Mouse (Mus musculus) liver, embryonic 16.5 days (tissue): ENCODE measurements at regions not wholly inside any gene's neighbourhood (a gene's known extent, or its start where the extent isn't known, plus 50 kb on each side); places are given as distances from the start of the nearest gene placed in this dataset.

Source experiments
- ATAC-seq: fragments of 200-750 bp; cut with Nextera tagmentation; 2 replicates; pipeline ENCODE4 v1.8.0; 2017; ENCODE audit warnings: low read depth, mild to moderate bottlenecking, moderate number of reproducible peaks, moderate library complexity
- H3K27ac ChIP-seq: fragments of 300-500 bp; sonication (generic); 2 replicates; pipeline ENCODE4 v1.5.1; 2014; ENCODE audit warnings: mild to moderate bottlenecking, low read length
- H3K27me3 ChIP-seq: fragments of 300-500 bp; sonication (generic); 2 replicates; pipeline ENCODE4 v1.6.1; 2014; ENCODE audit warnings: low read depth, low read length, mixed read lengths; ENCODE audit not compliant: control insufficient read depth, insufficient read depth
- H3K36me3 ChIP-seq: fragments of 300-500 bp; sonication (generic); 2 replicates; pipeline ENCODE4 v1.6.1; 2014; ENCODE audit warnings: mild to moderate bottlenecking; ENCODE audit not compliant: control insufficient read depth, insufficient read depth
- H3K4me1 ChIP-seq: fragments of 300-500 bp; sonication (generic); 2 replicates; pipeline ENCODE4 v1.6.1; 2014; ENCODE audit warnings: low read depth, low read length, mixed read lengths; ENCODE audit not compliant: control insufficient read depth
- H3K4me2 ChIP-seq: fragments of 300-500 bp; sonication (generic); 2 replicates; pipeline ENCODE4 v1.6.1; 2014; ENCODE audit warnings: low read depth, low read length, mixed read lengths
- H3K4me3 ChIP-seq: fragments of 300-500 bp; sonication (generic); 2 replicates; pipeline ENCODE4 v1.5.1; 2014; ENCODE audit warnings: low read depth, mild to moderate bottlenecking, low read length
- H3K9ac ChIP-seq: fragments of 300-500 bp; sonication (generic); 2 replicates; pipeline ENCODE4 v1.6.1; 2014; ENCODE audit warnings: low read depth, low read length
- H3K9me3 ChIP-seq: fragments of 300-500 bp; sonication (generic); replicated peaks from 2 replicates; pipeline ENCODE4 v1.6.1; 2016; ENCODE audit warnings: low read length; ENCODE audit not compliant: control insufficient read depth
- WGBS: fragments of 180-500 bp; shearing (Covaris S2); extraction: QIAGEN DNeasy Blood & Tissue Kit; methylation state at CpG from one replicate; pipeline ENCODE4 v1.1.7; 2014; ENCODE audit not compliant: insufficient replicate concordance; 5-methylcytosine and 5-hydroxymethylcytosine counted together

DNA sequence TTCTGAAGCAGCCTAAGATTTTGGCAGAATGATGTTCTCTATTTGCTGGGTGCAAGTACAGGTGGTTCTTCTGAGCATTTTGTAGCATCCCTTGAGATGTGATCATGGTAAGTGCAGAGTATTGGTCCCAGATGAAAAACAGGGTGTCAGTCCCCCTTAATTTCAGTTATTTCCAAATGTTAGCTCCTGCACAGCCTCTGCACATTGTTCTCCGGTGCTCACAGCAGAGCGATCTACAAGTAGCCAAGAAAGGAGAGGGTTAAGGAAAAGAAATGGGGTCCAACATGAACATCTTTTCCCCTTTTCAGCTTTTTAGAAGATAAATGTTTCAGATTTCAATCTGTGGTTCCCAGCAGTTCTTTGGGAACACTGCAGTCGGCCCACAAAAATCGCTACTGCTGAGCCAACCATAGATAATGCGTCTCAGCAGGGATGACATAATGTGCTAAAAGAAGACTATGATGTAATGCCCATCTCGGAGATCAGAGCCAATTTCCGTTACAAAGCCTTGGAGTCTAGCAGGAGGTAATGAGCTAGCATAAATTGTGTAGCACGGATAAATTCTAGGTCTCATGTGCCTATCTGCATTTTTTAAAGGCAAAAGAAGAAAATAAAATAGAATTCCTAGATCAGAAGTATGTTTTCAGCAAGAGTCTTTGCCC lies 400.1 kb upstream of the Slc30a5 start:
- Histone ChIP-seq H3K27me3 (no peaks in the 10 kb centered on the region), H3K4me1 (no peaks in the 10 kb centered on the region), H3K27ac (no peak overlapping the region), H3K9ac (no peak overlapping the region), H3K36me3 (no peaks in the 10 kb centered on the region), H3K4me3 (no peak overlapping the region), H3K4me2 (no peak overlapping the region), H3K9me3 (no peaks in the 10 kb centered on the region)
- ATAC-seq = no peak
- 34% methylated on average over 8 of the region's 8 CpGs for WGBS

DNA sequence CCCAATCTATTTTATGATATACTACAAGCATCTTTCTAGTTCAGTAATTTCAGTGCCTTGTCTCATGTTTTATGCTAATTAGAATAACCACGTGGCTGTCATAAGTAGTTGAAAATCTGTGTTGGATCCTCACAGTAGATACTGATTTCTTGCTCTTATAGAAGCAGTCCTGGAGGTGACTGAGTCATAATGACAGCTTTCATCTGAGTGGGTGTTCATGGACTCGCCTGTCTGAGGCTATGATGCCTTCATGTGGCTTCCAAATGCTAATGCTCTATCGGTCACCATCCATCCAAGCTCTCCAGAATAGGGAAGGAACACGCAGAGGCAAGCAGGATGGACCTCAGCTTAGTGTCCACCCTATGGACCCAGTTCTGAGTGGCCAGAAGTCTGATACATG lies 396.6 kb upstream of the Slc30a5 start:
- Histone ChIP-seq H3K4me1 (no peaks in the 10 kb centered on the region), H3K27me3 (no peaks in the 10 kb centered on the region), H3K27ac (no peak overlapping the region), H3K4me3 (no peak overlapping the region), H3K9me3 (no peaks in the 10 kb centered on the region), H3K36me3 (no peaks in the 10 kb centered on the region), H3K4me2 (no peak overlapping the region), H3K9ac (no peak overlapping the region)
- WGBS = 57% methylated on average over 4 of the region's 4 CpGs
- no peak for ATAC-seq

DNA sequence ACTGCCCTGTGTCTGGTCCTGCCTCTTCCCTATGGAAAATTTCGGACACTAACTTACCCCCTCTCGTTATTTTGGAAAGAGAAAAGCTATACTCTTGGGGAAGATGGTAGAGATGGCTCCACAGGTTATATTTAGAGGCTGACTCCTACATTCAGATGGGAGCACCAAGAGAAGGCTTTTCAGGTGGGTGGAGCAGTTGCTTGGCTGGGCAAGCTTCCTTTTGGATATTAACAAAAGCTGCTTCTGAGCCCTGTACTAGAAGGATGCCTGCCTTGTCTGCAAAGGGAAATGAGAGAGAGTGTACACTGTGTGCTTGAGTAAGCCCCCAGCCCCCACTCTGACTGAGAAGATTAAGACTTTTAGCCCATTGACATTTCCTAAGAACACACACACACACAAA lies 392.1 kb upstream of the Slc30a5 start:
- Histone ChIP-seq H3K36me3 (no peaks in the 10 kb centered on the region), H3K4me1 (no peaks in the 10 kb centered on the region), H3K9ac (no peak overlapping the region), H3K9me3 (no peaks in the 10 kb centered on the region), H3K27ac (no peak overlapping the region), H3K27me3 (no peaks in the 10 kb centered on the region), H3K4me3 (no peak overlapping the region), H3K4me2 (no peak overlapping the region)
- 49% methylated on average over 2 of the region's 2 CpGs for WGBS
- ATAC-seq = no peak

DNA sequence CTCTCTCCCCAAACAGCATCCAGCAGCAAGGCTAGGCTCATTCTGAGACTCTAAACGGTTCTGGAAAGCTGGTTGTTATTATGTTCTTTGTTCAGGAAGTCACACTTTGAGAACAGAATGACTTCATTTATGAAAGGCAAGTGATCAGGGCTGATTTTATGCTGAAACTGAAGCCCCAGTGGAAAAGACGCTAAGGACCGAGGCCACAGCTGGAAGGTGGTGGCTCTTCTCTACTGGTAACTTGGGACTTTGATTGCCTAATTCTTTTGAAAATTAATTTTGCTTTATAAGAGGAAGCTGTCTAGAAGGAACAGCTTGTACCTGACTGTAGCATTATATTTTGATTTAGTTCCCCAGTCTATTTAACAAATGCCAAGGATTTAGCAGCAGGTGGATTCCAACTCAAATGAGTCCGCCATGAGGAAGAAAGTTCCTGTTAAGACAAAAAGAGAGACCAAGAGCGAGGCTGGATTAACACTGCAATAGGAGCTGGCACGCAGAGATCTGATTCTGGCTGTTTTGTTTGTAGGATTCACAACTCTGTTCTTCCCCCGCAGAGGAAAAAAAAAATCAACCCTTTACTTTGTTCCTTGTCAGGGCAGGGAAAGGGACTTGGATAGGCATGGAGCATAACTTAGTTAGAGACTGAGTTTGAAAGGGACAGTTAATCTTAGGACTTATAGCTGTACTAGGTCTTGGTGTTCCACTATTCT lies 388.3 kb upstream of the Slc30a5 start:
- Histone ChIP-seq H3K36me3 (no peaks in the 10 kb centered on the region), H3K27me3 (no peaks in the 10 kb centered on the region), H3K4me1 (no peaks in the 10 kb centered on the region), H3K9ac (no peak overlapping the region), H3K9me3 (no peaks in the 10 kb centered on the region), H3K27ac (no peak overlapping the region), H3K4me3 (no peak overlapping the region), H3K4me2 (no peak overlapping the region)
- 63% methylated on average over 7 of the region's 7 CpGs for WGBS
- ATAC-seq = no peak

DNA sequence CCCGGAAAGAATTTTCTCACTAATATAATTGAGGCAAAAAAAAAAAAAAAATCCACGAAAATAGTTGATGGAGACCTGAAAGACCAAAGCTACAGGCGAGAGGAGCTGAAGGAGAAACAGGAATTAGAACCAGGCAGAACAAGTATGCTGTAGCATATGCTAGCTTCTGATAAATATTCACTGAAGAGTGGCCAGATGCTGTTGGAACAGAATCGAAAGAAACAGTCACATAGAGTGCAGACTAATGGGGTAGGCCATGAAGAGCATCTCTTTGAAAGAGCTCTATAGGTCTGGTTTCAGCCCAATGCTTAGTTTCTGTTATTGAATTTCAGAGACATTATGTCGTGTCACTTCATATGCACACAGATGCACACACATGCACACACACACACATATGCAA lies 386.3 kb upstream of the Slc30a5 start:
- H3K9ac ChIP-seq = no peak overlapping the region
- 61% methylated on average over 5 of the region's 5 CpGs for WGBS
- no peak for ATAC-seq

DNA sequence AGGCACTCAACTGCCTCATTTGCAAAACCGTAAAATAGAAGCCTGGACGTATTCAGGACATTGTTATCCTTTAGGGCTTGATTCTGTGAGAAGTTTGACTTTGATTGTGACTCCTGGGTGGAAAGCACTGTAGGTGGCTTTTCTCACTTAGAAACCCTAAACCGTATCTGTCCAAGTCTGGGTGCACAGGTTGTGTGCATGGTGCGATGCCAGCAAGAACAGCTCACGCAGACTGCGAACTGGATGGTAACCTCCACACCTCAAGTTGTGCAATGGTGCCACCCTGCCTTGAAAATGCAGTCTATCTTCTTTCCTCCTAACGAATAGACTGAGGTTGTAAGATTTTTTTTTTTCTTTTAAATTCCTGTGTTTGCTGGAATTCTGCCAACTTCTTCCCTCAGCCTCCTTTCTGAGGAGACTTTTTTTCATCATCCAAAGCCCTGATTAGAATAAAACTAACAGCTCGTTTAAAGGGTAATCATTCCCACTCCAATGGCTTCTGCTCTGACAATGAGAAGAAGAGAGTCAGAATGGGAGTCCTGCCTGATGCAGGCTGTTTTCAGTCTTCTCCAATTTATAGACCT lies 383.8 kb upstream of the Slc30a5 start:
- Histone ChIP-seq H3K4me2 (no peak overlapping the region), H3K36me3 (no peaks in the 10 kb centered on the region), H3K4me3 (no peak overlapping the region), H3K4me1 (no peaks in the 10 kb centered on the region), H3K27ac (no peak overlapping the region), H3K27me3 (no peaks in the 10 kb centered on the region), H3K9me3 (no peaks in the 10 kb centered on the region), H3K9ac (no peak overlapping the region)
- no peak for ATAC-seq
- 66% methylated on average over 8 of the region's 8 CpGs for WGBS

More for the DNA sequence above, 386.3 kb upstream of the Slc30a5 start:
- Histone ChIP-seq H3K4me3 (no peak overlapping the region), H3K4me2 (no peak overlapping the region), H3K4me1 (no peaks in the 10 kb centered on the region), H3K36me3 (no peaks in the 10 kb centered on the region), H3K27ac (no peak overlapping the region), H3K9me3 (no peaks in the 10 kb centered on the region), H3K27me3 (no peaks in the 10 kb centered on the region)

DNA sequence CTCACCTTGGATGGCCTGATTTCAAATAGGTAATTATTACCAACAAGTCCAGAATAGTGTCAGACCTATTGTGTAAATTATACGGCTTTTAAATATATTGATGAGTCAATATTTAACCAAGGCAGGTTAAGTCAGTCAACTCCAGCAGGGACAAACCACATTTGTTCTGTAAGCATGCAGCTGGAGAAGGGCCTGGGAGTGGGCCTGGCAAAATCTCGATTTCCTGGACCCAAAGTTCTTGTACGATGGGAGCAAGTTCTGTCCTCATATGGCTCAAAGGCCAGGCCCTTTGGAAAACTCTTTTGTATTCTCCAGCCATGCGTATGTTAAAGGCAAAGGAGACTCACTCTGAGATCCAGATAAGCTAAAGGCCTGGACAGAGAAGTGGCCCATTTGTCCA lies 383.2 kb upstream of the Slc30a5 start:
- Histone ChIP-seq H3K4me3 (no peak overlapping the region), H3K4me1 (no peaks in the 10 kb centered on the region), H3K4me2 (no peak overlapping the region), H3K9me3 (no peaks in the 10 kb centered on the region), H3K9ac (no peak overlapping the region), H3K27me3 (no peaks in the 10 kb centered on the region), H3K27ac (no peak overlapping the region), H3K36me3 (no peaks in the 10 kb centered on the region)
- WGBS = 49% methylated on average over 4 of the region's 4 CpGs
- ATAC-seq = no peak

DNA sequence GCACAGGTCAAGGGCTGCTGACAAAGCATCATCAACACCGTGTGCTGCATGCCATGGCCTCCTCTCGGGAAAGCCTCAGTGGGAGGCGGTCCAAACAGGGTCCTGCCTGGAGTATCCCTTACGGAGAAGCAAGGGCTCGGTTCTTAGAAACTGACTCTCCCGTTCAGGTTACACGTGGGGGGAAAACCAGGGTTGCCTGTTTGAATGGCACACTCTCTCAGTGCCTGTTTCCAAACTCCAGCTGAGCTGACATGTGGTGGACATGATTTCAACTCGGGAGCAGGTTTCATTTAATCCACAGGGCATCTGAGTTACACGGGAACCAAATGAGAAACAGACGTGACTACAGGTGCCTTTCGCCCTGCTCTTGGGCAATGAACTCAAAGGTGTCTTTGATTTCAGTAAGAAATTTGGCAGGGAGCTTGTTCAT lies 382.6 kb upstream of the Slc30a5 start:
- Histone ChIP-seq H3K36me3 (no peaks in the 10 kb centered on the region), H3K27ac (no peak overlapping the region), H3K9me3 (no peaks in the 10 kb centered on the region), H3K9ac (no peak overlapping the region), H3K4me2 (no peak overlapping the region), H3K4me1 (no peaks in the 10 kb centered on the region), H3K27me3 (no peaks in the 10 kb centered on the region), H3K4me3 (no peak overlapping the region)
- 60% methylated on average over 11 of the region's 11 CpGs for whole genome bisulfite sequencing
- no peak for ATAC-seq

DNA sequence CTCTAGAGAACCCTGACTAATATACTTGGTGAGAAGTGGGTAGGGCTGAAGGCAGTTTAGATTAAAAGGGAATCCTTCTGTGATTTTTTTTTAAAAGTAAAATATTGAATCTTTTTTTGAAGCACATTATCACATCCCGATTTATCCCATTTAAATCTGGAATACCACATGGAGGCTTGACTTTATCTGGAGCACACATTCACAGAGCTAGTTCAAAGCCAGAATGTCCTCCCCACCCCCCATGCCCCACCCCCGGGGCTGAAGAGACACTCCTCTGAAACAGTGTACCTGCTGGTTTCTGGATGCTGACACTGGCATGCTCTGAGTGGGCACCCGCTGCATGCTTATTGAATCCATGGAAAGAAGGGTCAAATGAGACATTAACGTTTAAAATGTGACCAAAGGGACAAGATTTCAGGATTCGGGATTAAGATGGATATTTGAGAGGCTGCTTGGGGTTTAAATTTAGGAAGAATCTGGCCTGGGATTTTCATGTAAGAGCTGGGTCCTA lies 382.0 kb upstream of the Slc30a5 start:
- H3K4me3 ChIP-seq = no peak overlapping the region
- 59% methylated on average over 5 of the region's 5 CpGs for WGBS
- H3K4me1 ChIP-seq = no peaks in the 10 kb centered on the region
- H3K9me3 ChIP-seq = no peaks in the 10 kb centered on the region
- no peaks in the 10 kb centered on the region for H3K27me3 ChIP-seq
- no peak for ATAC-seq
- H3K4me2 ChIP-seq = no peak overlapping the region
- no peak overlapping the region for H3K9ac ChIP-seq
- no peak overlapping the region for H3K27ac ChIP-seq
- no peaks in the 10 kb centered on the region for H3K36me3 ChIP-seq
